Mouse (Mus musculus) heart, adult 2 months (tissue): Measurements from ENCODE around the gene Fuz. TPM values are rescaled to one million over a fixed set of nuclear protein-coding genes. Genes with fewer than 3 reads are reported as not detected.

Source experiments
- DNase-seq, 2 experiments: peaks; one replicate each; pipeline ENCODE4 v3.0.0; 2021
- H3K27ac ChIP-seq: fragments of 200-600 bp; 2 replicates; pipeline ENCODE4 v1.8.1; 2022
- H3K27me3 ChIP-seq: fragments of 200-500 bp; 2 replicates; pipeline ENCODE4 v1.6.1; 2012; ENCODE audit warnings: mild to moderate bottlenecking, low read length, inconsistent platforms, mixed read lengths; ENCODE audit not compliant: control insufficient read depth, insufficient read depth
- H3K36me3 ChIP-seq: fragments of 200-500 bp; 2 replicates; pipeline ENCODE4 v1.6.1; 2012; ENCODE audit warnings: low read length, inconsistent platforms; ENCODE audit not compliant: control insufficient read depth, insufficient read depth
- H3K4me1 ChIP-seq: fragments of 200-500 bp; 2 replicates; pipeline ENCODE4 v1.6.1; 2011; ENCODE audit warnings: low read length; ENCODE audit not compliant: control insufficient read depth, insufficient read depth
- H3K4me3 ChIP-seq: fragments of 200-600 bp; 2 replicates; pipeline ENCODE4 v1.8.1; 2022
- H3K79me2 ChIP-seq: fragments of 200-500 bp; replicated peaks from 2 replicates; pipeline ENCODE4 v1.6.1; 2012; ENCODE audit warnings: mild to moderate bottlenecking, inconsistent platforms, low read length, moderate library complexity, mixed read lengths; ENCODE audit not compliant: control insufficient read depth, insufficient read depth
- H3K9ac ChIP-seq: fragments of 200-500 bp; 2 replicates; pipeline ENCODE4 v1.6.1; 2012; ENCODE audit warnings: low read depth, mild to moderate bottlenecking, control low read depth, inconsistent platforms, low read length, mixed read lengths
- CTCF ChIP-seq: fragments of 200-600 bp; IDR thresholded peaks from 2 replicates; pipeline ENCODE4 v1.8.1; 2022; ENCODE audit warnings: antibody characterized with exemption, mild to moderate bottlenecking, moderate library complexity
- EP300 ChIP-seq: fragments of 200-500 bp; IDR thresholded peaks from 2 replicates; pipeline ENCODE4 v1.6.1; 2011; ENCODE audit warnings: low read depth, low read length, control low read depth; ENCODE audit not compliant: insufficient read depth
- POLR2A ChIP-seq: fragments of 200-500 bp; IDR thresholded peaks from 2 replicates; pipeline ENCODE4 v1.6.1; 2011; ENCODE audit warnings: mild to moderate bottlenecking, low read depth, low read length, control low read depth; ENCODE audit not compliant: insufficient read depth
- WGBS: fragments of 180-500 bp; shearing (Covaris S2); methylation state at CpG from one replicate; pipeline ENCODE4 v1.1.7; 2018; 5-methylcytosine and 5-hydroxymethylcytosine counted together
- intact Hi-C: fragments of 180-260 bp; cut with DNase I; formaldehyde crosslinking; loops from one replicate; pipeline ENCODE4 v1.15.1; 2025
- long read RNA-seq: library from polyadenylated mRNA; stranded (forward); transcript quantifications from one replicate; pipeline ENCODE4 v2.0.0, GENCODE M21; 2021
- polyA plus RNA-seq: library from polyadenylated mRNA; depleted of rRNA; stranded (reverse); fragments of >200 nt; gene quantifications from 2 replicates; pipeline ENCODE4 v1.2.3, GENCODE M21; 2012; rRNA removed
- total RNA-seq, 2 experiments: library from RNA; stranded (reverse); gene quantifications; 2 replicates each; pipeline ENCODE4 v1.2.3; 2021

Fuz gene
- total RNA-seq (10 to 100 TPM; 16.3 to 17.1 TPM), polyA plus RNA-seq (25.2 and 31.6 TPM in 2 replicates)
- long read RNA-seq, partial matches to known transcripts, result 0 of 5 reads
- long read RNA-seq, other reads (novel, unspliced or antisense), result 4 of 5 reads

- Histone ChIP-seq H3K27me3 (no peaks in the 10 kb centered on the region), H3K4me3 (peak within 1 kb of the TSS; percentile 85), H3K79me2 (peaks cover 3% of the 10 kb centered on the region), H3K9ac (peak within 1 kb of the TSS; percentile 81), H3K27ac (peak within 1 kb of the TSS; percentile 91), H3K36me3 (no peaks in the 10 kb centered on the region), H3K4me1 (peaks cover 12% of the 10 kb centered on the region)
- TF ChIP-seq POLR2A (peak; percentile 61), EP300 (peak; percentile 33; the same call in 1 of the 2 replicates), CTCF (peak; percentile 87)
- WGBS, result under 1% methylated on average over 34 of the region's 34 CpGs
- intact Hi-C loops, result loop anchor here (2.0 to 5.0 kb wide), 2 partner anchors 33 to 39 kb away; partner anchors contain the start of genes Ap2a1 and Pnkp
- peak; percentile 91 to 93 for DNase-seq
Observed at GRCm38 (mm10) chr7:44895593-44896434, at the start of gene Fuz. Gene Fuz, plus strand, starts transcription at chr7:44896079.

GRCm38 (mm10) chr7:44846804-44847203 lies 49.1 kb upstream of the Fuz start:
- H3K27ac ChIP-seq, result no peak overlapping the region
- intact Hi-C loops, result no loop called here
- H3K9ac ChIP-seq, result no peak overlapping the region
- no peaks in the 10 kb centered on the region for H3K27me3 ChIP-seq
- WGBS, result 90% methylated on average over 7 of the region's 7 CpGs
- peaks cover 6% of the 10 kb centered on the region for H3K4me1 ChIP-seq
- TF ChIP-seq CTCF (no peak), POLR2A (no peak), EP300 (no peak)
- H3K36me3 ChIP-seq, result no peaks in the 10 kb centered on the region
- DNase-seq, result no peak
- no peaks in the 10 kb centered on the region for H3K79me2 ChIP-seq
- H3K4me3 ChIP-seq, result no peak overlapping the region

GRCm38 (mm10) chr7:44847772-44848171 lies 48.1 kb upstream of the Fuz start:
- WGBS, result 59% methylated on average over 5 of the region's 5 CpGs
- no peaks in the 10 kb centered on the region for H3K36me3 ChIP-seq
- DNase-seq, result no peak
- H3K79me2 ChIP-seq, result peaks cover 3% of the 10 kb centered on the region
- no peak for TF ChIP-seq POLR2A
- no peak for TF ChIP-seq CTCF
- TF ChIP-seq EP300, result no peak
- intact Hi-C loops, result no loop called here
- H3K9ac ChIP-seq, result no peak overlapping the region
- H3K4me3 ChIP-seq, result peak overlapping the region; percentile 100
- no peaks in the 10 kb centered on the region for H3K27me3 ChIP-seq
- H3K27ac ChIP-seq, result peak overlapping the region; percentile 94
- peaks cover 6% of the 10 kb centered on the region for H3K4me1 ChIP-seq

GRCm38 (mm10) chr7:44848561-44849415 lies 47.1 kb upstream of the Fuz start, which contains the start of the genes Akt1s1 and Tbc1d17:
Gene Akt1s1, plus strand, starts transcription at chr7:44848991.
Gene Tbc1d17, minus strand, starts transcription at chr7:44849079.
- Histone ChIP-seq H3K4me1 (peaks cover 6% of the 10 kb centered on the region), H3K4me3 (peak within 1 kb of the TSS; percentile 100), H3K36me3 (no peaks in the 10 kb centered on the region), H3K79me2 (peaks cover 3% of the 10 kb centered on the region), H3K27ac (peak within 1 kb of the TSS; percentile 94), H3K27me3 (no peaks in the 10 kb centered on the region), H3K9ac (peak within 1 kb of the TSS; percentile 74)
- peak; percentile 96 for TF ChIP-seq POLR2A
- TF ChIP-seq CTCF, result no peak
- TF ChIP-seq EP300, result peak; percentile 84
- DNase-seq, result peak; percentile 98 to 100
- under 1% methylated on average over 54 of the region's 54 CpGs for WGBS
- intact Hi-C loops, result no loop called here

- Histone ChIP-seq H3K4me1 (peaks cover 6% of the 10 kb centered on the region), H3K9ac (peak overlapping the region; percentile 74), H3K36me3 (no peaks in the 10 kb centered on the region), H3K4me3 (peak overlapping the region; percentile 100), H3K79me2 (peaks cover 3% of the 10 kb centered on the region), H3K27ac (peak overlapping the region; percentile 94), H3K27me3 (no peaks in the 10 kb centered on the region)
- peak; percentile 92 to 93 for DNase-seq
- WGBS, result under 1% methylated on average over 41 of the region's 41 CpGs
- intact Hi-C loops, result no loop called here
- peak; percentile 95 for TF ChIP-seq POLR2A
- peak; percentile 85 for TF ChIP-seq EP300
- no peak for TF ChIP-seq CTCF
Observed at GRCm38 (mm10) chr7:44849416-44850111, 46.3 kb upstream of the Fuz start.
